Mouse (Mus musculus) CH12.LX (cell line): Measurements from ENCODE around the gene Ftsj3. TPM values are rescaled to one million over a fixed set of nuclear protein-coding genes. Genes with fewer than 3 reads are reported as not detected.
A peak's percentile ranks its signal among the peaks of the same experiment; 100 is the strongest.

Experiments used
- DNase-seq: peaks from one replicate; pipeline ENCODE4 v3.0.0-alpha.2; 2013; ENCODE audit errors: extremely low read depth
- H3K27ac ChIP-seq: 2 replicates; pipeline ENCODE4 v1.5.1; 2012; ENCODE audit warnings: low read depth, mild to moderate bottlenecking, control low read depth, moderate library complexity; ENCODE audit not compliant: insufficient read depth
- H3K27me3 ChIP-seq: replicated peaks from 2 replicates; pipeline ENCODE3; 2012; ENCODE audit warnings: inconsistent platforms
- H3K36me3 ChIP-seq, 2 experiments: replicated peaks in 1 of 2; 2 replicates each; pipeline versions ENCODE3 to v1.6.1; 2012; ENCODE audit warnings: inconsistent platforms in 1 of 2, low read length in 1 of 2, mild to moderate bottlenecking in 1 of 2, mixed read lengths in 1 of 2, moderate library complexity in 1 of 2; ENCODE audit not compliant: control insufficient read depth in 1 of 2, insufficient read depth in 1 of 2
- H3K4me1 ChIP-seq, 2 experiments: 2 replicates each; pipeline ENCODE4 v1.6.1; 2012; ENCODE audit warnings: inconsistent platforms in 1 of 2, moderate library complexity in 1 of 2; ENCODE audit not compliant: insufficient read depth in 2 of 2, control insufficient read depth in 1 of 2
- H3K4me2 ChIP-seq: 2 replicates; pipeline ENCODE4 v1.6.1; 2012; ENCODE audit warnings: low read depth, mild to moderate bottlenecking, control low read depth; ENCODE audit not compliant: poor library complexity, insufficient read depth, severe bottlenecking
- H3K4me3 ChIP-seq, 3 experiments: fragments of 150-350 bp in 1 of 3; sonication (generic) in 1 of 3; replicated peaks in 1 of 3; 2 replicates each; pipeline versions ENCODE3 to v1.5.1; 2011 to 2012; ENCODE audit warnings: low read depth in 2 of 3, low read length in 2 of 3, mild to moderate bottlenecking in 2 of 3, moderate library complexity in 2 of 3, control low read depth in 1 of 3, improper control_type of control experiment in 1 of 3, inconsistent platforms in 1 of 3, mixed read lengths in 1 of 3; ENCODE audit not compliant: poor library complexity in 1 of 3
- H3K79me2 ChIP-seq: replicated peaks from 2 replicates; pipeline ENCODE4 v1.6.1; 2012; ENCODE audit warnings: mild to moderate bottlenecking, moderate library complexity; ENCODE audit not compliant: control insufficient read depth, poor library complexity, insufficient read depth, severe bottlenecking; ENCODE audit errors: extremely low read depth
- H3K9ac ChIP-seq: 2 replicates; pipeline ENCODE4 v1.6.1; 2012; ENCODE audit warnings: low read depth, mild to moderate bottlenecking, control low read depth, moderate library complexity; ENCODE audit not compliant: insufficient read depth
- H3K9me3 ChIP-seq: replicated peaks from 2 replicates; pipeline ENCODE3; 2012; ENCODE audit warnings: low read length, inconsistent platforms, mixed read lengths
- BHLHE40 ChIP-seq: IDR thresholded peaks from 2 replicates; pipeline ENCODE4 v1.6.1; 2011; ENCODE audit warnings: mild to moderate bottlenecking, low read depth, low read length, improper control_type of control experiment
- CHD1 ChIP-seq: IDR thresholded peaks from 2 replicates; pipeline ENCODE4 v1.6.1; 2012; ENCODE audit warnings: low read depth, low read length, improper control_type of control experiment, inconsistent platforms
- CHD2 ChIP-seq: IDR thresholded peaks from 2 replicates; pipeline ENCODE4 v1.6.1; 2011; ENCODE audit warnings: low read length, improper control_type of control experiment
- E2F4 ChIP-seq: IDR thresholded peaks from 2 replicates; pipeline ENCODE4 v1.6.1; 2011; ENCODE audit warnings: low read depth, low read length, improper control_type of control experiment; ENCODE audit not compliant: insufficient replicate concordance
- GABPA ChIP-seq: IDR thresholded peaks from 2 replicates; pipeline ENCODE4 v1.6.1; 2012; ENCODE audit warnings: low read depth, low read length, improper control_type of control experiment, inconsistent platforms; ENCODE audit not compliant: insufficient replicate concordance
- HCFC1 ChIP-seq: IDR thresholded peaks from 2 replicates; pipeline ENCODE4 v1.6.1; 2012; ENCODE audit warnings: low read depth, mild to moderate bottlenecking, inconsistent platforms, low read length, improper control_type of control experiment
- KAT2A ChIP-seq: IDR thresholded peaks from 2 replicates; pipeline ENCODE4 v1.6.1; 2012; ENCODE audit warnings: low read length, improper control_type of control experiment, inconsistent platforms; ENCODE audit not compliant: insufficient replicate concordance
- MAX ChIP-seq: IDR thresholded peaks from 2 replicates; pipeline ENCODE4 v1.6.1; 2011; ENCODE audit warnings: low read length, improper control_type of control experiment
- MEF2A ChIP-seq: IDR thresholded peaks from 2 replicates; pipeline ENCODE4 v1.6.1; 2014; ENCODE audit warnings: low read depth, mild to moderate bottlenecking, inconsistent platforms, low read length, improper control_type of control experiment, borderline replicate concordance
- MXI1 ChIP-seq: IDR thresholded peaks from 2 replicates; pipeline ENCODE4 v1.6.1; 2011; ENCODE audit warnings: mild to moderate bottlenecking, low read depth, low read length, improper control_type of control experiment
- NELFE ChIP-seq: IDR thresholded peaks from 2 replicates; pipeline ENCODE4 v1.6.1; 2011; ENCODE audit warnings: low read depth, low read length, improper control_type of control experiment
- PAX5 ChIP-seq: IDR thresholded peaks from 2 replicates; pipeline ENCODE4 v1.6.1; 2012; ENCODE audit warnings: low read length, inconsistent platforms, mixed read lengths
- RAD21 ChIP-seq: IDR thresholded peaks from 2 replicates; pipeline ENCODE4 v1.6.1; 2011; ENCODE audit warnings: low read depth, mild to moderate bottlenecking, low read length, improper control_type of control experiment, moderate library complexity
- RCOR1 ChIP-seq: conservative IDR thresholded peaks from 2 replicates; pipeline ENCODE4 v1.6.1; 2012; ENCODE audit warnings: low read depth, mild to moderate bottlenecking, inconsistent platforms, low read length, improper control_type of control experiment
- SIN3A ChIP-seq: IDR thresholded peaks from 2 replicates; pipeline ENCODE4 v1.6.1; 2012; ENCODE audit warnings: low read length, improper control_type of control experiment, inconsistent platforms
- SMC3 ChIP-seq: IDR thresholded peaks from 2 replicates; pipeline ENCODE4 v1.6.1; 2011; ENCODE audit warnings: low read depth, low read length, improper control_type of control experiment
- TBP ChIP-seq: conservative IDR thresholded peaks from 2 replicates; pipeline ENCODE4 v1.6.1; 2011; ENCODE audit warnings: low read depth, low read length, improper control_type of control experiment
- TCF12 ChIP-seq: IDR thresholded peaks from 2 replicates; pipeline ENCODE4 v1.6.1; 2014; ENCODE audit warnings: low read depth, mild to moderate bottlenecking, inconsistent platforms, low read length, improper control_type of control experiment
- USF1 ChIP-seq: IDR thresholded peaks from 2 replicates; pipeline ENCODE4 v1.6.1; 2014; ENCODE audit warnings: low read depth, mild to moderate bottlenecking, inconsistent platforms, low read length, improper control_type of control experiment
- USF2 ChIP-seq: conservative IDR thresholded peaks from 2 replicates; pipeline ENCODE4 v1.6.1; 2011; ENCODE audit warnings: low read depth, low read length, improper control_type of control experiment
- ZC3H11A ChIP-seq: IDR thresholded peaks from 2 replicates; pipeline ENCODE4 v1.6.1; 2012; ENCODE audit warnings: low read depth, mild to moderate bottlenecking, inconsistent platforms, low read length, improper control_type of control experiment
- ZKSCAN1 ChIP-seq: IDR thresholded peaks from 2 replicates; pipeline ENCODE4 v1.6.1; 2012; ENCODE audit warnings: low read depth, inconsistent platforms, low read length, improper control_type of control experiment, borderline replicate concordance
- ZMIZ1 ChIP-seq: IDR thresholded peaks from 2 replicates; pipeline ENCODE4 v1.6.1; 2012; ENCODE audit warnings: low read depth, mild to moderate bottlenecking, inconsistent platforms, low read length, improper control_type of control experiment
- dilution Hi-C: fragments of 300-500 bp; cut with MboI; formaldehyde crosslinking; loops from 2 replicates; pipeline ENCODE4 v1.14.3; 2020; ENCODE audit warnings: low sequenced_read_pairs; ENCODE audit not compliant: extremely low pct_unique_long_range_greater_than_20kb, extremely low pct_ligation_motif_present
- in situ Hi-C: fragments of 300-500 bp; cut with MboI; formaldehyde crosslinking; loops from 3 replicates; pipeline ENCODE4 v1.14.3; 2019; ENCODE audit warnings: low sequenced_read_pairs, low pct_ligation_motif_present, low pct_unique_long_range_greater_than_20kb, mixed read lengths
- polyA plus RNA-seq: library from polyadenylated mRNA; unstranded; fragments of >175 nt; gene quantifications from 2 replicates; pipeline ENCODE4 v1.2.1, GENCODE M21; 2012; ENCODE audit warnings: low read depth; ENCODE audit not compliant: insufficient read length
- total RNA-seq, 2 experiments: library from RNA; depleted of rRNA; stranded (reverse); fragments of 300-350 nt in 1 of 2; fragments of >200 nt in 1 of 2; gene quantifications; 2 replicates each; pipeline ENCODE4 v1.2.3; 2012 to 2014

Ftsj3 gene
- total and polyA plus RNA-seq, 3 experiments = 178 to 298 (median 215) TPM

DNA sequence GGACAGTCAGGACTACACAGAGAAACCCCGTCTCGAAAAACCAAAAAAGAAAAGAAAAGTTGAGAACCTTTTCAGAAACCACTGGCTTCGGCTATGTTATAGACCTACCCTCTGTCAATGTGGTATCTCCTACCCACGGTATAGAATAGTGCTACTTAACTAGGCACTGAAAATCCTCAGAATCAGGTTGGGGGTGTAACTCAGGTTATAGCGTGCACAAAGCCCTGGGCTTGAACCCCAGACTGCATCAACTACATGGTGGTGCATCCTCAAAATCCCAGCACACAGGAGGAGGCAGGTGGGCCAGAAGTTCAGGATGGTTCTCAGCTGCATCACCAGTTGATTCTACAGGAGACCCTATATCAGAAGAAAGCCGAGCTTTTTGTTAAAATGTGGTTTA, 17.9 kb upstream of the Ftsj3 start:
- H3K9me3 ChIP-seq = no peaks in the 10 kb centered on the region
- TF ChIP-seq SMC3 (no peak), RCOR1 (no peak), SIN3A (no peak), MXI1 (no peak), USF2 (no peak), CHD1 (no peak), ZMIZ1 (no peak), USF1 (no peak), GABPA (no peak), NELFE (no peak), MEF2A (no peak), RAD21 (no peak)
- in situ Hi-C loops (no loop called here), dilution Hi-C loops (no loop called here)
- H3K9ac ChIP-seq = no peak overlapping the region
- H3K4me3 ChIP-seq = peak overlapping the region in 1 of 3 experiments; percentile 7
- H3K4me1 ChIP-seq = peaks cover 17 to 44% of the 10 kb centered on the region in 2 experiments
- H3K27me3 ChIP-seq = peaks cover 2% of the 10 kb centered on the region
- H3K79me2 ChIP-seq = peaks cover 31% of the 10 kb centered on the region
- H3K4me2 ChIP-seq = no peak overlapping the region
- no peak for DNase-seq
- peaks cover 0 to 7% of the 10 kb centered on the region in 2 experiments for H3K36me3 ChIP-seq
- no peak overlapping the region for H3K27ac ChIP-seq

DNA sequence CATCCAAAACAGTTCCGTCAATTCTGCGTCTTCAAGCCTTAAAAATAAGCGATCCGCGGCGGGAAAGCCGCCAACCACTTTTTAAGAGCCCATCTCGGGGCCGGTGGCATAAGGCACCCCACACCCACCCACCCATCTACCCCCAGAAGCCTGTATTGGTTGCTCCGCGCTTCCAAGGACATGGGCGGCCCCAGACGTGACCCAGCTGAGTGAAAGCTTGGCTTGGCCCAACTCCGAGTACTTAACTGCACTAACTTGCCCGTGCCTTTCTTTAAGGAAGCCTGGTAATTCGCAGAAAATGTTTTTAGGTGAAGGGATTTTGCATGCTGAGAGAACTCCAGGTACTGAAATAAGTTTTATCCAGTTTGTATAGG, 17.4 kb upstream of the Ftsj3 start:
- Histone ChIP-seq H3K36me3 (peaks cover 0 to 10% of the 10 kb centered on the region in 2 experiments), H3K4me3 (peak overlapping the region; percentile 42 to 82 (median 43)), H3K79me2 (peaks cover 37% of the 10 kb centered on the region), H3K9me3 (no peaks in the 10 kb centered on the region), H3K27ac (no peak overlapping the region), H3K4me1 (peaks cover 18 to 49% of the 10 kb centered on the region in 2 experiments), H3K27me3 (no peaks in the 10 kb centered on the region), H3K4me2 (peak overlapping the region; percentile 48), H3K9ac (peak overlapping the region; percentile 7)
- TF ChIP-seq ZKSCAN1 (no peak), ZMIZ1 (no peak), BHLHE40 (no peak; the same call in 1 of the 2 replicates), TBP (no peak), MAX (no peak), ZC3H11A (no peak), E2F4 (no peak), KAT2A (no peak), TCF12 (no peak), GABPA (no peak), SIN3A (no peak), HCFC1 (no peak), USF1 (no peak), CHD1 (no peak), RAD21 (no peak), CHD2 (no peak), PAX5 (no peak)
- DNase-seq = no peak
- dilution Hi-C loops = no loop called here
- in situ Hi-C loops = no loop called here
